Mouse (Mus musculus): Measurements from ENCODE around the gene Capn9. TPM values are rescaled to one million over a fixed set of nuclear protein-coding genes. Genes with fewer than 3 reads are reported as not detected.

Capn9 gene
- polyA plus RNA-seq, 1 experiment from 2014 or later: 0.07 TPM

- H3K4me2 ChIP-seq (replicated peaks): no peak overlapping the region
- no peak overlapping the region for H3K4me3 ChIP-seq (replicated peaks)
- ATAC-seq: peak; percentile 51; the same call in 1 of the 2 replicates
- no peaks in the 10 kb centered on the region for H3K36me3 ChIP-seq
- H3K27ac ChIP-seq: no peak overlapping the region
- H3K27me3 ChIP-seq: peaks cover 7% of the 10 kb centered on the region; the same call in 1 of the 2 replicates
- H3K9ac ChIP-seq (replicated peaks): no peak overlapping the region
- no peaks in the 10 kb centered on the region for H3K9me3 ChIP-seq
- 54% methylated on average over 5 of the region's 5 CpGs for WGBS
- peaks cover 9% of the 10 kb centered on the region; the same call in 1 of the 2 replicates for H3K4me1 ChIP-seq (replicated peaks)
Measured at GRCm38 (mm10) chr8:124621255-124621654, 45.3 kb downstream of the Capn9 start.

GRCm38 (mm10) chr8:124626251-124626650 lies 50.3 kb downstream of the Capn9 start:
- Histone ChIP-seq H3K27ac (no peak overlapping the region), H3K27me3 (no peaks in the 10 kb centered on the region), H3K9me3 (no peaks in the 10 kb centered on the region), H3K4me3 (replicated peaks) (no peak overlapping the region), H3K4me2 (replicated peaks) (no peak overlapping the region), H3K4me1 (replicated peaks) (0 out of 2 replicates have a peak, but pooled peaks cover 4% of the 10 kb centered on the region), H3K9ac (replicated peaks) (no peak overlapping the region), H3K36me3 (no peaks in the 10 kb centered on the region)
- ATAC-seq: no peak
- WGBS: 86% methylated on average over 9 of the region's 9 CpGs

- WGBS: 81% methylated on average over 6 of the region's 6 CpGs
- Histone ChIP-seq H3K4me1 (replicated peaks) (peaks cover 6% of the 10 kb centered on the region; the same call in 1 of the 2 replicates), H3K27ac (no peak overlapping the region), H3K36me3 (peaks cover 5% of the 10 kb centered on the region; the same call in 1 of the 2 replicates), H3K4me3 (replicated peaks) (no peak overlapping the region), H3K4me2 (replicated peaks) (no peak overlapping the region), H3K9me3 (no peaks in the 10 kb centered on the region), H3K9ac (replicated peaks) (no peak overlapping the region), H3K27me3 (no peaks in the 10 kb centered on the region)
- ATAC-seq: no peak
Measured at GRCm38 (mm10) chr8:124630489-124630888, 54.6 kb downstream of the Capn9 start.

- WGBS: 67% methylated on average over 4 of the region's 4 CpGs
- no peak overlapping the region for H3K27ac ChIP-seq
- H3K36me3 ChIP-seq: peaks cover 8% of the 10 kb centered on the region
- H3K4me1 ChIP-seq (replicated peaks): peaks cover 6% of the 10 kb centered on the region; the same call in 1 of the 2 replicates
- H3K9ac ChIP-seq (replicated peaks): no peak overlapping the region
- no peak for ATAC-seq
- no peaks in the 10 kb centered on the region for H3K27me3 ChIP-seq
- no peak overlapping the region for H3K4me3 ChIP-seq (replicated peaks)
- H3K9me3 ChIP-seq: no peaks in the 10 kb centered on the region
- no peak overlapping the region for H3K4me2 ChIP-seq (replicated peaks)
Measured at GRCm38 (mm10) chr8:124630891-124631290, 55.0 kb downstream of the Capn9 start.

GRCm38 (mm10) chr8:124631966-124632365 lies 56.1 kb downstream of the Capn9 start:
- Histone ChIP-seq H3K36me3 (peaks cover 18% of the 10 kb centered on the region), H3K9ac (replicated peaks) (no peak overlapping the region), H3K27ac (no peak overlapping the region), H3K4me3 (replicated peaks) (no peak overlapping the region), H3K27me3 (no peaks in the 10 kb centered on the region), H3K4me2 (replicated peaks) (no peak overlapping the region), H3K4me1 (replicated peaks) (peaks cover 6% of the 10 kb centered on the region; the same call in 1 of the 2 replicates), H3K9me3 (no peaks in the 10 kb centered on the region)
- ATAC-seq: no peak
- WGBS: 48% methylated on average over 7 of the region's 7 CpGs

- no peak for ATAC-seq
- Histone ChIP-seq H3K4me1 (replicated peaks) (peaks cover 6% of the 10 kb centered on the region; the same call in 1 of the 2 replicates), H3K4me3 (replicated peaks) (no peak overlapping the region), H3K9ac (replicated peaks) (no peak overlapping the region), H3K27me3 (no peaks in the 10 kb centered on the region), H3K36me3 (peaks cover 29% of the 10 kb centered on the region), H3K9me3 (no peaks in the 10 kb centered on the region), H3K4me2 (replicated peaks) (no peak overlapping the region), H3K27ac (no peak overlapping the region)
- 92% methylated on average over 14 of the region's 14 CpGs for WGBS
Measured at GRCm38 (mm10) chr8:124633001-124633703, 57.2 kb downstream of the Capn9 start.

GRCm38 (mm10) chr8:124634411-124635246 lies 58.7 kb downstream of the Capn9 start:
- peaks cover 6% of the 10 kb centered on the region; the same call in 1 of the 2 replicates for H3K4me1 ChIP-seq (replicated peaks)
- H3K27me3 ChIP-seq: no peaks in the 10 kb centered on the region
- no peak overlapping the region for H3K4me3 ChIP-seq (replicated peaks)
- no peaks in the 10 kb centered on the region for H3K9me3 ChIP-seq
- peaks cover 44% of the 10 kb centered on the region for H3K36me3 ChIP-seq
- ATAC-seq: no peak
- no peak overlapping the region for H3K27ac ChIP-seq
- no peak overlapping the region for H3K9ac ChIP-seq (replicated peaks)
- WGBS: 72% methylated on average over 13 of the region's 13 CpGs
- no peak overlapping the region for H3K4me2 ChIP-seq (replicated peaks)

- WGBS: 87% methylated on average over 8 of the region's 8 CpGs
- H3K4me3 ChIP-seq (replicated peaks): no peak overlapping the region
- H3K4me1 ChIP-seq (replicated peaks): peaks cover 6% of the 10 kb centered on the region; the same call in 1 of the 2 replicates
- no peak for ATAC-seq
- H3K27me3 ChIP-seq: no peaks in the 10 kb centered on the region
- H3K9me3 ChIP-seq: no peaks in the 10 kb centered on the region
- H3K27ac ChIP-seq: no peak overlapping the region
- H3K4me2 ChIP-seq (replicated peaks): no peak overlapping the region
- peaks cover 48% of the 10 kb centered on the region for H3K36me3 ChIP-seq
- H3K9ac ChIP-seq (replicated peaks): no peak overlapping the region
Measured at GRCm38 (mm10) chr8:124635247-124635502, 59.3 kb downstream of the Capn9 start.

- Histone ChIP-seq H3K4me3 (replicated peaks) (no peak overlapping the region), H3K27me3 (no peaks in the 10 kb centered on the region), H3K9me3 (no peaks in the 10 kb centered on the region), H3K27ac (no peak overlapping the region), H3K4me2 (replicated peaks) (no peak overlapping the region), H3K36me3 (peaks cover 42% of the 10 kb centered on the region), H3K9ac (replicated peaks) (no peak overlapping the region), H3K4me1 (replicated peaks) (peaks cover 17% of the 10 kb centered on the region)
- ATAC-seq: no peak
- WGBS: 96% methylated on average over 8 of the region's 8 CpGs
Measured at GRCm38 (mm10) chr8:124641599-124641998, 65.7 kb downstream of the Capn9 start.

- H3K9ac ChIP-seq (replicated peaks): peak overlapping the region; percentile 44; the same call in 1 of the 2 replicates
- ATAC-seq: peak; percentile 69
- no peak overlapping the region for H3K4me2 ChIP-seq (replicated peaks)
- WGBS: 66% methylated on average over 18 of the region's 18 CpGs
- no peak overlapping the region for H3K4me3 ChIP-seq (replicated peaks)
- peaks cover 22% of the 10 kb centered on the region for H3K36me3 ChIP-seq
- no peaks in the 10 kb centered on the region for H3K9me3 ChIP-seq
- H3K27me3 ChIP-seq: no peaks in the 10 kb centered on the region
- peak overlapping the region; percentile 53; the same call in 1 of the 2 replicates for H3K27ac ChIP-seq
- H3K4me1 ChIP-seq (replicated peaks): peaks cover 22% of the 10 kb centered on the region
Measured at GRCm38 (mm10) chr8:124643540-124644339, 67.8 kb downstream of the Capn9 start.

- ATAC-seq: peak; percentile 67
- peaks cover 28% of the 10 kb centered on the region for H3K36me3 ChIP-seq
- no peak overlapping the region for H3K9ac ChIP-seq (replicated peaks)
- no peak overlapping the region for H3K4me2 ChIP-seq (replicated peaks)
- peaks cover 34% of the 10 kb centered on the region for H3K4me1 ChIP-seq (replicated peaks)
- no peak overlapping the region for H3K4me3 ChIP-seq (replicated peaks)
- H3K27me3 ChIP-seq: no peaks in the 10 kb centered on the region
- peak overlapping the region; percentile 67 for H3K27ac ChIP-seq
- H3K9me3 ChIP-seq: no peaks in the 10 kb centered on the region
Measured at GRCm38 (mm10) chr8:124648311-124648710, 72.4 kb downstream of the Capn9 start.

- Histone ChIP-seq H3K4me3 (replicated peaks) (no peak overlapping the region), H3K4me2 (replicated peaks) (no peak overlapping the region), H3K27ac (no peak overlapping the region), H3K9me3 (no peaks in the 10 kb centered on the region), H3K4me1 (replicated peaks) (peaks cover 38% of the 10 kb centered on the region), H3K9ac (replicated peaks) (no peak overlapping the region), H3K36me3 (peaks cover 29% of the 10 kb centered on the region), H3K27me3 (no peaks in the 10 kb centered on the region)
- ATAC-seq: no peak
- 92% methylated on average over 20 of the region's 20 CpGs for whole genome bisulfite sequencing
Measured at GRCm38 (mm10) chr8:124651776-124652175, 75.9 kb downstream of the Capn9 start.
